Mouse (Mus musculus): ENCODE results near the gene Slc26a10. TPM values are rescaled to one million over a fixed set of nuclear protein-coding genes. Genes with fewer than 3 reads are reported as not detected.
"Not testable (repeated sequence)": the region's sequence is repeated elsewhere in the genome, so short reads cannot be mapped to it uniquely, and the experiment has no call there.

The Slc26a10 gene
- polyA plus RNA-seq, 1 experiment: 1.0 TPM

DNA sequence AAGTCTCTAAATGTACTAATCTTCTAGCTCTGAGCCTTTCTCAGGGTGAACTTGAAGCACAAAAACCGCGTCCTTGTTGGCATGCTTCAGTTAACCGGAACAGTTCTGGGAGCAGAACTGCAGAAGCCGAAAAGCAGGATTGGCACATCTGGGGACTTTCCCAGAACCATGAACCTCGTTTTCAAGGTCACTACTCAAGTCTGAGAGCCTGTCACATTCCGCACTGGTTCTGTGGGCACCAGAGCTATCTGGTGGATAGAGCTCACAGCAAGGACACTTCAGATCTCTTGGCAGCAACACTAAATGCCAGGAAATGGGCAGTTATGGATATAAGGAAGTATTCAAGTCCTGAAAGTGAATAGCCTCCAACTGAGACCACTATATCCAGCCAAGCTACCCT is 33.3 kb downstream of the Slc26a10 start:
- no peak overlapping the region for H3K4me3 ChIP-seq (ENCODE audit: insufficient read depth, low read depth, low read length)
- H3K4me1 ChIP-seq (ENCODE audit: control insufficient read depth, insufficient read depth, insufficient read length, low read length): no peaks in the 10 kb centered on the region
- H3K27ac ChIP-seq (replicated peaks; ENCODE audit: low read depth, low read length): no peak overlapping the region

DNA sequence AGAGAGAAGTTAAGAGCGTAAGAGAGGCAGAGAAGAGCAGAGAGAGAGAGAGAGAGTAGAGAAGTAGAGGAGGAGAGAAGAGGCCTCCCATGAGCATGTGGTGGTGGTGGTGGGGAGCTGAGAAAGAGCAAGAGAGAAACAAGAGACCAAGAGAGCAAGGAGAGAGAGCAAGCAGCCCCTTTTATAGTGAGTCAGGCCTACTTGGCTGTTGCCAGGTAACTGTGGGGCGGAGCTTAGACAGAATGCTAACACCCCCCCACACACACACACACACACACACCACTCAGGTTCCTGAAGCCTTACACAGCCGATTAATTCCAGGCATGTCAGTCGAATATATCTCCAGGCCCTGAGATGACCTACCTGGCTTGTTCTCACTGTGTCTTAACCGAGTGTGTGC is 35.1 kb downstream of the Slc26a10 start:
- Histone ChIP-seq H3K27ac (replicated peaks; ENCODE audit: low read depth, low read length) (no peak overlapping the region), H3K4me1 (ENCODE audit: control insufficient read depth, insufficient read depth, insufficient read length, low read length) (no peaks in the 10 kb centered on the region), H3K4me3 (ENCODE audit: insufficient read depth, low read depth, low read length) (no peak overlapping the region)

GRCm38 (mm10) chr10:127144536-127144935 is 35.9 kb downstream of the Slc26a10 start:
- no peak overlapping the region for H3K27ac ChIP-seq (replicated peaks; ENCODE audit: low read depth, low read length)
- H3K4me3 ChIP-seq (ENCODE audit: insufficient read depth, low read depth, low read length): no peak overlapping the region
- H3K4me1 ChIP-seq (ENCODE audit: control insufficient read depth, insufficient read depth, insufficient read length, low read length): no peaks in the 10 kb centered on the region

- no peaks in the 10 kb centered on the region for H3K4me1 ChIP-seq (ENCODE audit: control insufficient read depth, insufficient read depth, insufficient read length, low read length)
- no peak overlapping the region for H3K27ac ChIP-seq (replicated peaks; ENCODE audit: low read depth, low read length)
- no peak overlapping the region for H3K4me3 ChIP-seq (ENCODE audit: insufficient read depth, low read depth, low read length)
Measured at GRCm38 (mm10) chr10:127143228-127143627, 37.2 kb downstream of the Slc26a10 start.

DNA sequence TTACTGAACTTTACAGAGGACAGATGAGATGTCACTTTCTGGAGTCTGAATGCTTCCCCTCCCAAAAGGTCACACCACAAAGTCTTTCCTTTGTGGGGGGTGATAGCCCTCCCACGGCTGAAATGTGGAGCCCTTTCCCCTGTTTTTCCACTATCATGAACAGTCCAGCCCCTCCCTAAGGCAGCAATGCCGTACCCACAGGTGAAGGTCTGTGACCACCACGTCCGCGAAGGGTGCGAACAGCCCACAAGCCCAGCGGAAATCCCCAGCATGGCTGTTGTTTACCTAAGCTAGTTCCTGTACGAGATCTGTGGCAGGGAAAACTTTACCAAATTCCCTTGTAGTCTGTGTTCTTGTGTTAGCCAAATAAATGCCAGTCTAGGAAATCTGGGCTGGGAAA is 38.9 kb downstream of the Slc26a10 start:
- H3K4me3 ChIP-seq (ENCODE audit: insufficient read depth, low read depth, low read length): no peak overlapping the region
- H3K4me1 ChIP-seq (ENCODE audit: control insufficient read depth, insufficient read depth, insufficient read length, low read length): no peaks in the 10 kb centered on the region
- H3K27ac ChIP-seq (replicated peaks; ENCODE audit: low read depth, low read length): no peak overlapping the region

GRCm38 (mm10) chr10:127140971-127141370 is 39.5 kb downstream of the Slc26a10 start:
- H3K4me1 ChIP-seq (ENCODE audit: control insufficient read depth, insufficient read depth, insufficient read length, low read length): no peaks in the 10 kb centered on the region
- no peak overlapping the region for H3K4me3 ChIP-seq (ENCODE audit: insufficient read depth, low read depth, low read length)
- H3K27ac ChIP-seq (replicated peaks; ENCODE audit: low read depth, low read length): no peak overlapping the region

- H3K4me3 ChIP-seq (ENCODE audit: insufficient read depth, low read depth, low read length): no peak overlapping the region
- no peak overlapping the region for H3K27ac ChIP-seq (replicated peaks; ENCODE audit: low read depth, low read length)
Measured at GRCm38 (mm10) chr10:127138328-127139141, 41.9 kb downstream of the Slc26a10 start.

GRCm38 (mm10) chr10:127137896-127138295 is 42.5 kb downstream of the Slc26a10 start:
- Histone ChIP-seq H3K4me1 (ENCODE audit: control insufficient read depth, insufficient read depth, insufficient read length, low read length) (no peaks in the 10 kb centered on the region), H3K27ac (replicated peaks; ENCODE audit: low read depth, low read length) (no peak overlapping the region), H3K4me3 (ENCODE audit: insufficient read depth, low read depth, low read length) (no peak overlapping the region)

More at GRCm38 (mm10) chr10:127138328-127139141, 41.9 kb downstream of the Slc26a10 start:
- no peaks in the 10 kb centered on the region for H3K4me1 ChIP-seq (ENCODE audit: control insufficient read depth, insufficient read depth, insufficient read length, low read length)

DNA sequence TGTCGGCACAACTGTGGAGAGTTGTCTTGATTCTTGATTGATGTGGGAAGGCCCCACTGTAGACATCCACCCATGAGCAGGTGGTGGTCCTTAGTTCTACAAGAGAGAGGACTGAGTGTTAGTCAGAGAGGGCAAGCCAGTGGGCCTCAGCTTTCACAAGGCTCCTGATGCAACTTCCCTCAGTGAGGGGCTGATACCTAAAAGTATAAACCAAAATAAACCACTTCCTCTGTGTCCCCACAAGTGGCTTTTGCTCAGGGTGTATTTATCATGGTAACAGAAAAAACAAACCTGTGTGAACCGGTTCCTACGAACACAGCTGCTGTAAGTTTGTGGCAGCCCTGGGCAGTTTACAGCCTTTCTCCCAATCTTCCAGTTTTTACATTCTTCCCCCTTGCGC is 43.9 kb downstream of the Slc26a10 start:
- Histone ChIP-seq H3K4me3 (ENCODE audit: insufficient read depth, low read depth, low read length) (no peak overlapping the region), H3K27ac (replicated peaks; ENCODE audit: low read depth, low read length) (no peak overlapping the region), H3K4me1 (ENCODE audit: control insufficient read depth, insufficient read depth, insufficient read length, low read length) (no peaks in the 10 kb centered on the region)

DNA sequence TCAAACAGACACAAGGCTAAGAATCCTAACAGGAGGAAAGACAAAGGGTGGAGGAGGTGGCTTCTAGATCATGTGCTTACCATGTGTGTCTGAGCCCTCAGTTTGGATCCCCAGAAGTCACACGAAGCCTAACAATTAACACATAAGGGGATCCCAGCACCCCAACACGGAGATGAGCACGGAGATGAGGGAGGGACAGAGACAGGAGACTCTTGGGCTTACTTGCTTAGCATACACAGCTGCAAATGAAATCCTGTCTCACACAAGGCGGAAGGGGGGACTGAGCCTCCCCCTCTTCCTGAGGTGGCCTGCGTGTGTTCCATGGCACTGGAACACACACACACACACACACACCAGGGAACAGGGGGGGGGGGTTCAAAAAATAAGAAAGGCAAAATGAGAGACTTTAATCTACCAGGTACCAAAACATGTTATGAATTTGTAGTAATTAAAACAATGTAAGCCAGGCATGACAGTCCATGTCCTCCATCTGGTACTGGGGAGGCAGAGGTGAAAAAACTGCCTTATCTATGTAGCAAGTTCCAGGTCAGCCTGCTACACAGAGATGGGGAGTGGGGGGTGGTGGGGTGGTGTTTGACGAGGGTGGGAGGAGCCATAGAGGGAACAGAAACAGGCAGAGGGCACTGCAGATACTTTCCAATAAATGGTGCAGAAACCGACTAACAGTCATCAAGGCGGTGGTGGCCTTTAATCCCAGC is 45.2 kb downstream of the Slc26a10 start:
- Histone ChIP-seq H3K27ac (replicated peaks; ENCODE audit: low read depth, low read length) (no peak overlapping the region), H3K4me3 (ENCODE audit: insufficient read depth, low read depth, low read length) (no peak overlapping the region), H3K4me1 (ENCODE audit: control insufficient read depth, insufficient read depth, insufficient read length, low read length) (no peaks in the 10 kb centered on the region)

DNA sequence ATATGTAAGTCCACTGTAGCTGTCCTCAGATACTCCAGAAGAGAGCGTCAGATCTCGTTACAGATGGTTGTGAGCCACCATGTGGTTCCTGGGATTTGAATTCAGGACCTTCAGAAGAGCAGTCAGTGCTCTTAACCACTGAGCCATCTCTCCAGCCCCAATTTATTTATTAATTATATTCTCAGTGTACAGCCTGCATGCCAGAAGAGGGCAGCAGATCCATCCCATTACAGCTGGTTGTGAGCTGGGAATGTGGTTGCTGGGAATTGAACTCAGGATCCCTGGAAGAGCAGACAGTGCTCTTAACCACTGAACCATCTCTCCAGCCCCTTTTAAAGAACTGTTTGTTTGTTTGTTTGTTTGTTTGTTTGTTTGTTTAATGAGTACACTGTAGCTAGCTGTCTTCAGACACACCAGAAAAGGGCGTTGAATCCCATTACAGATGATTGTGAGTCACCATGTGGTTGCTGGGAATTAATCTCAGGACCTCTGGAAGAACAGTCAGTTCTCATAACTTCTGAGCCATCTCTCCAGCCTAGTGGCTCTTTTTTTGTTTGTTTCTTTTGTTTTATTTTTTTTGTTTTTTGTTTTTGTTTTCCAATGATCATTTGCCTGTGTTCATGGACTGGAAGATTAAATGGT is 45.9 kb downstream of the Slc26a10 start:
- not testable (repeated sequence) for H3K27ac ChIP-seq (replicated peaks; ENCODE audit: low read depth, low read length); H3K4me1 ChIP-seq (ENCODE audit: control insufficient read depth, insufficient read depth, insufficient read length, low read length); H3K4me3 ChIP-seq (ENCODE audit: insufficient read depth, low read depth, low read length)

GRCm38 (mm10) chr10:127132469-127132868 is 48.0 kb downstream of the Slc26a10 start:
- Histone ChIP-seq H3K4me3 (ENCODE audit: insufficient read depth, low read depth, low read length) (no peak overlapping the region), H3K27ac (replicated peaks; ENCODE audit: low read depth, low read length) (no peak overlapping the region), H3K4me1 (ENCODE audit: control insufficient read depth, insufficient read depth, insufficient read length, low read length) (no peaks in the 10 kb centered on the region)

DNA sequence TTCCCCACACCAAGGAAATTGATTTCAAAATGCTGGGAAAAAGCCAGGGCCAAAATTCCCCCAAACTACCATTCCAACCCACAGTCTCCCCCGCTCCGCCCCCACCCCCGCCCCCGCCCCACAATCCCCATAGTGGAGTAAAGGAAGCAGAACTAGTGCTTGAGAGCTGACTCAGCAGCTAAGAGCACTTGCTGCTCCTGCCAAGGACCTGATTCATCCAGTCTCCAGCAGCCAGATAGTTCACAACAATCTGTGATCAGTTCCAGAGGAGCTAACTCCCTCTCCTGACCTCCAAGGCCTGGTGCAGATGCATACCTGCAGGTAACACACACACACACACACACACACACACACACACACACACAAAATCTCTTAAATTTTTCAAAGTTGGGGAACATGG is 51.0 kb downstream of the Slc26a10 start:
- no peak overlapping the region for H3K4me3 ChIP-seq (ENCODE audit: insufficient read depth, low read depth, low read length)
- H3K27ac ChIP-seq (replicated peaks; ENCODE audit: low read depth, low read length): no peak overlapping the region
- H3K4me1 ChIP-seq (ENCODE audit: control insufficient read depth, insufficient read depth, insufficient read length, low read length): no peaks in the 10 kb centered on the region

GRCm38 (mm10) chr10:127127711-127128279 is 52.6 kb downstream of the Slc26a10 start:
- Histone ChIP-seq H3K27ac (replicated peaks; ENCODE audit: low read depth, low read length) (no peak overlapping the region), H3K4me1 (ENCODE audit: control insufficient read depth, insufficient read depth, insufficient read length, low read length) (no peaks in the 10 kb centered on the region), H3K4me3 (ENCODE audit: insufficient read depth, low read depth, low read length) (no peak overlapping the region)

GRCm38 (mm10) chr10:127126579-127126978 is 53.9 kb downstream of the Slc26a10 start:
- Histone ChIP-seq H3K27ac (replicated peaks; ENCODE audit: low read depth, low read length) (no peak overlapping the region), H3K4me1 (ENCODE audit: control insufficient read depth, insufficient read depth, insufficient read length, low read length) (no peaks in the 10 kb centered on the region)

More at GRCm38 (mm10) chr10:127126579-127126978, 53.9 kb downstream of the Slc26a10 start:
- H3K4me3 ChIP-seq (ENCODE audit: insufficient read depth, low read depth, low read length): no peak overlapping the region
